Mouse (Mus musculus): ENCODE measurements around the gene Stra6l. TPM values are rescaled to one million over a fixed set of nuclear protein-coding genes. Genes with fewer than 3 reads are reported as not detected.
A peak's percentile ranks its signal among the peaks of the same experiment; 100 is the strongest.

Stra6l gene
- total RNA-seq, 2 experiments from 2014 or later = not detected

DNA sequence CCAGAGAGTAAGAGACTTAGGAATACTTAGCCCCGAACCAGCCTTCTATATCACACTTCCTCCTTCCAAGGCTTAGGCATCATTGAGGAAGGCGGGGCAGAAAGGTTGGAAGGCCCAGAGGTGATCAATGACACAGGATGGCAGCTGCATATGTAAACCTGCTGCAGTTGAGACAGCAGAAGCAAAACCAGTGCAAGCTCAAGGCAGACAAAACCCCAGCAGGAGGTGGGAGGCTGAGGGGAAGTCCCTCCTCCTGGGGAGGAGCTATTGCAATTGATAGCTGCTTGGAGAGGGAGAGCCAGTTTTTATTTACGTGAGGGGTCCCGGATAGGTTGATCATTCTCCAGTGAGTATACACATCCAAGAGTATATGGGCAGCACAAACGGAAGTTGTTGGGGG lies 15.0 kb upstream of the Stra6l start:
- intact Hi-C loops (cut with DNase I) = no loop called here
- no peak for DNase-seq

DNA sequence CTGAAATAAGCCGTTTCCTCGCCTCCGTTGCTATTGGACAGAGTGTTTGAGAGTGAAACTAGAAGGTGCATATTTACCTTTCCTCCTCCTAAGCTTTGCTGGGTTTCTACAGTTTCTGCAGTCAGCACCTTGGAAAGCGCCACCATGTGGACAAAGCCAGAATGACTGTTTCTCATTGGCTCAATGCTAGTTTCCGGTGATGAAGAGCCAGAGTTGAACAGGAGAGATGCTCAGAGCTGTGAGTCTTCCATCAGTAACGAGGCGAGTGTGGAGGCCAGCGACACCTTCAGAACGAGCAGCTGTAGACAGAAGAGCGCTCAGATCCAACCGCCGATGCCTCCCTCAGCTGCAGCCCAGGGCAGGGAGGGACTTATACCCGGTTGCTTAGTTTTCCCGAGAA lies 4.1 kb upstream of the Stra6l start:
- DNase-seq = peak; percentile 32 to 58
- intact Hi-C loops (cut with DNase I) = no loop called here

DNA sequence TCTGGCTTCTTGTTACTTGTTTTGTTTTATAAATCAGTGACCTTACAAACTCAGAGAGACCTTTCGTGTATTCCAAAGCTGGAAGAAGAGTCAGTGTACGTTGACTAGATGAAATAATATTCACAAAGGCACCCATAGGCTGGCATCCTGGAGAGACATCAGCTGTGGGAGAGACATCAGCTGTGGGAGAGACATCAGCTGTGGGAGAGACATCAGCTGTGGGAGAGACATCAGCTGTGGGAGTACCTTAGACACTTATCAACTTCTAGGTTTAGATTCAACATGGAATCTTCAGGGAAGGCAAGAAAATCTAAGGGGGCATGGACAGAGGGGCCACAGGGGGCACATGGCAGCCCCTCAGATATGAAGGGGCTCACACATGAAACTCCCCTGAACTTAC lies 2.2 kb upstream of the Stra6l start:
- no peak for DNase-seq
- intact Hi-C loops (cut with DNase I) = no loop called here

DNA sequence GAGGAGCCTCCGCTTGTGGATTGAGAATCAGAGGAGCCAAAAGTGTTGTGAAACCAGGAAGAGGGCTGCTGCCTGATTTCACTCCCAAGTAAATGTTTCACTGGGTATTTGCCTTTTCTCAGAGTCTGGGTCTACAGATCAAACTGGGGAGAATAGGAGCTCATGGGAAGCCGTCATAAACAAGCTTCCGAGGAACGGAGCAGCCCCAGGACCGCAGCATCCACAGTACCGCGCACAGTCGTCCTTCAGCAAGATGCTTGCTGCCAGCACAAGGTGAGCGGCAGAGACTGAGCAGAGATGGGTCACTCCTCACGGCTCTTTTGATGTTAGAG lies 327 bp downstream of the Stra6l start:
- intact Hi-C loops (cut with DNase I) = no loop called here

DNA sequence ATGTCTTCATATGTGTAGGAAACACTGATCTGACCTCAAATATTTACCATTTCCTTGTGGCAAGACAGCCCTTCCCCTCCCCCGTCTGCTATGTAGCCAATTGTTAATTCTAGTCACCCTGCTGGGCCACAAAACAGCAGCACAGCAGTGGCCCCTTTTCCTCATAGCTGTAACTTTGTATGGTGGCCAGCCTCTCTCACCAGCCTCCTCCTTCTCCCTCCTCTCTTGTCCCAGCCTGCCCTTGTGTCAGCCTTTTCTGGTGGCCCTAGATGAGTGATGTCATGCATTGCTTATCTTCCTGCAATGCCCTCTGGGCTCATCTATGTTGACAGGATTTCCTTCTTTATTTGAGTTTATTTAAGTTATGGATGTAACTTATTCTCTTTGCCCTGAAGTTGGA lies 955 bp downstream of the Stra6l start:
- intact Hi-C loops (cut with DNase I) = no loop called here
- DNase-seq = no peak

More for the DNA sequence above, 327 bp downstream of the Stra6l start:
- DNase-seq = no peak

DNA sequence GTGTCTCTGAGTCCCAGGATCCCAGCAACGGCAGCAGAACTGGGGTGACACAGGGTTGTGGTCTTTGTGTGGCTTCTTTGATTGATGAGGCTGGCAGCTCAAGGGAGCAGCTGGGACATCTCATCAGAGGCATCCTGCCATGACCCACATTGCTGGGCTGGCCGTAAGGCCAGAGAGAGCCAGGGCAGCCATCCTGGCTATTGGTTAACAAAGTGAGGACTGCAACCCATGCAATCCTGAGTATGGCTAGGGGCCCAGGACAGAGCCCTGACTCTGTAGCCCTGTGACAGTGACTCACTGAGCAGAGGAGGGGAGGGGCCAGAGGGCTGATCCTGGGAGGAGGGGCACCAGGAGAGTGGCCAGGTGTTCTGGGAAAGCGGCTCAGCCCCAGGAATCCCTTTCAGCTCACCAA lies 3.2 kb downstream of the Stra6l start:
- no peak for DNase-seq

DNA sequence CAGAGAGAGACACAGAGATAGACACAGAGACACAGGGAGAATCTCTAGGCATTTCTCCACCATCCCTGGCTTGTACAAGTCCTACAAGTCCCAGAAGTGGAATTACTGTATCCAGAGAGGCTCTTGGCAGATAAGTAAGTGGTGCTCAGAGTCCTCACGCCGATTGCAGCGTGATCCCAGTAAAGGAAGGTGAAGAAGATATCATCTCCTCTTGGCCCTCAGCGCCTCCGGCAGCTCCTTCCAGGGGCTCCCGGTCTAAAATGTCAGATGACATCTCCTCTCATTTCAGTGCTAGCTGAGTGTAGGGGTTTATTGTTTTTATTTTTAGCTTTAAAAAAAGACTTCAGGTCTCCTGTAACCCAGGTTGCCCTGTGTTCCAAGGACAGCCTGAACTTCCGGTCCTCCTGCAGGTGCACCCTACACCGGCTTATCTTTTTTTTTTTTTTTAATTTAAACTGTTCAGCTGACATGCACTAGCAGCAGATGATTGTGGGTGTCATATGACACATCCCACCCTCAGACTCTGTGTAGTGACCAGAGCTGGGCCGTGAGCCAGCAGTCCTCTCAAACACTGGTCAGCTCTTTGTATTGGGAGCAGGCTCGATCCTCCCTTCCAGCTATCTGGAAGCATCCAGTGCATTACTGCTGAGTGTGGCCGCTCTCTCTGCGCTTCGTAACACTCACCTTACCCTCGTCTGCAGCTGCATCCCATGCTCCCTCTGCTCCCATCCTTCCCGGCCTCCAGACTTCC lies 5.2 kb downstream of the Stra6l start:
- no peak for DNase-seq
- intact Hi-C loops (cut with DNase I) = loop anchor here (2.0 to 10.0 kb wide), 5 partner anchors 33 to 839 kb away; partner anchors contain the start of genes Polr1e and Zbtb5

More for the DNA sequence above, 3.2 kb downstream of the Stra6l start:
- intact Hi-C loops (cut with DNase I) = loop anchor here (10.0 kb wide), 2 partner anchors 67 to 837 kb away; partner anchors contain the start of genes Polr1e and Zbtb5

DNA sequence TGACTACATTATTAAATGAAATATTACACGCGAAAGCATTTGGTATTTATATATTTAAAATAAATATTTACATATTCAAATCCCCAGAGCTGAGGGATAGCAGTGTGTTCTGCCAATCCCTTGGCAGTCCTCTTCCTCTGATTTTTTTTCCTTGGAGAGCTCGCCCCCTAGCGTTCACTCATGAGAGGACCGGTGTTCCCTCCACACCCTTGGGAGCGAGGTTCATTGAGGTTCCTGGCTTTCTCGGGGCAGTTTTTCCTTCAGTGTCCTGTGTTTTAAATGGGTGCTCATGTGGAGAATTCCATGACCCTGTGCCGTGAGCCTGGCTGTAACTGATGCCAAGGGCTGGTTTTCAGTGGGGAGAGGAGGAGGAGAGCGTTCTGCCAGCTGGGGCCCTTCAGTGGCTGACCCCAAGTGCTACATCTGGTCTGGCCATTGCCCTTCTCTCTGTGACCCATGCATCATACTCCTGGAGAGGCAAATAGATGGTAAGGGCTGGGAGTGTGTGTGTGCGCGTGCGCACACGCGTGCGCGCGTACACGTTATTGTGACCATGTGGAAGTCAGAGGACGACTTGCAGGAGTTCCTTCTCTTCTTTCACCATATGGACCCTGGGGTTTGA lies 7.5 kb downstream of the Stra6l start:
- intact Hi-C loops (cut with DNase I) = loop anchor here (2.0 to 10.0 kb wide), 7 partner anchors 35 to 841 kb away; partner anchors contain the start of genes Polr1e and Zbtb5
- DNase-seq = peak; percentile 81 to 90

DNA sequence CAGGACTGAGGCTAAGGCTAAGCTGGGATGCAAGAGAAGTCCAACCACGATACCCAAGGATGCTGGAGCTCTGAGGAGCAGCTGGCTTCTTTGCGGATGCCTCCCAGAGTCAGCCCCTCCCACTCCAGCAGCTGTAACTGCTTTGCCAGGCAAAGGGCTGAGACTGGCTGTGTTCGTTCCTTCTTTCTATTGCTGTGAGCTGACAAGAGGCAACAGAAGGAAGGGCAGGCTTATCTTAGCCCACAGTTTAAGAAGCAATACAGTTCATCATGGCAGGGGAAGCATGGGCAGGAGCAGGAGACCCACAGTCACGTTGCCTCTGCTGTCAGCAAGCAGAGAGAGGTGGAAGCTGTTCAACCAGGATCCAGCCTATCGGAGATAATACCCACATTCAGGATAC lies 12.7 kb downstream of the Stra6l start:
- DNase-seq = no peak

DNA sequence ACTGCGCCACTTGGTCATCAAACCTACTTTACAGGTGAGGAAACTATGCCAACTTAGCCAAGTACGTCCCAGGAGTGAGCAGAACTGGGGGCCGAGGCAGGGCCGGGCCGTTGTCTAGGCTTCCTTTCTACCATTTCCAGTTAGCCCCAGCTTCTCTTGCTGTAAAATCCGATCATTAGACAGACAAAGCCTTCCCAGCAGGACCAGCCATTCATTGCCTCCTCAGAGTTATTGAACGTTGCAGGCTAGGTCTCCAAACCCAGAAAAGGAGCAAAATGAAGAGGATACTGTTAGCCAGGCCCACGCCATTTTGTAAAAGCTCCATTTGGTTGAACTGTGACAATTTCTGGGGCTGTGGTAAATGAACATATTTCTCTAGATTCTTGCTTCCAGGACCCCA lies 19.0 kb downstream of the Stra6l start:
- DNase-seq = no peak
- intact Hi-C loops (cut with DNase I) = no loop called here

More for the DNA sequence above, 12.7 kb downstream of the Stra6l start:
- intact Hi-C loops (cut with DNase I) = no loop called here

DNA sequence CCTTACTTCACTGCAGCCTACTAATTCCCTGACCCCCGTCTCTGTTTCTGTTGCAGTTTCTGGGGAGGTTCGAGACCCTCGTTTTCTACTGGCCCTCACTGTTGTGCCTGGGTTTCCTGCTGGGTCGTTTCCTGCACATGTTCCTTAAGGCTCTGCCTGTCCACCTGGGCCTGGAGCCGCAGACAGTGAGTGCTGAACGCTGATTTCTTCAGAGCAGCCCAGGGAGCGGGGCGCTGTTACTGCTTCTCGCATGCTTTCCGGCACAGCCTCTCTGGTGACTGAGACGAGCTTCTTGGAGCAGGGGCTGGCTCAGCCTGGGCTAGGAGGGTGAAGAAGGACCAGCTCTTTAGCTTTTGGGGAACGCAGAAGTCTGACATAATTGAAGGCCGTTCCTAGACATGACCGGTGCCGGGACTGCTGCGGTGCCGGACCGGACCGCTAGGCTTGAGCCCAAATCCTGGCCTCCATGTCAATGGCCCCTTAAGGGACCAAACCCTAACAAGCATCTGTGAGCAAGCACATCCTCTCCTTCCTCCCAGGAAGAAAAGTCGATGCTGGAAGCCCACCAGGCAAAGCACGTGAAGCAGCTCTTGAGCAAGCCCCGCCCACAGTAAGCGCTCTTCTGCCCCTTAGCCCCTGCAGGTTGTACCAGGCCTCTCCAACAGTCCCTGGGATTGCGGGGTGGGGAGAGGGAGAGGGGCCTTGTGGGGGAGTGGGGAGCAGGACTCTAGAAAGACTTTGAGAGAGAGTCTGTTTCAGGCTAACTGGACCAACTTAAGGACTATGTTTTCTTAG lies 20.8 kb downstream of the Stra6l start:
- DNase-seq = no peak
- intact Hi-C loops (cut with DNase I) = no loop called here

DNA sequence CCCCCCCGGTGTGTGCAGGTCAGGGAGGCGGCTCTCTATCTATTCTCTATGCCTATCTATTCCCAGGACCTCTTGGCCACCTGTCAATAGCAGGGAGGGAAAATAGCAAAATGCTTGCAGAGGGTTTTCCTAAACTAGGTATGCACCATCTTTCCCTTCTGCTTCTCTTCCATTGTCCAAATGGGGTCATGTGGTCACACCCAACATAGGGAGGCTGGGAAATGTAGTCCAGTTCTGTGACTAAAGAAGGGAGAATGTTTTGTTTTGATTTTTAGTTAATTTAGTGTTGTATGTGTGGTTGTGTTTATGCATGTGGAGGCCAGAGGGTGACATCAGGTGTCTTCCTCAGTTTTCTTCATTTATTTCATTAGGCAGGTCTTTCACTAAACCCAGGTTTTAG lies 23.7 kb downstream of the Stra6l start:
- intact Hi-C loops (cut with DNase I) = no loop called here
- no peak for DNase-seq

DNA sequence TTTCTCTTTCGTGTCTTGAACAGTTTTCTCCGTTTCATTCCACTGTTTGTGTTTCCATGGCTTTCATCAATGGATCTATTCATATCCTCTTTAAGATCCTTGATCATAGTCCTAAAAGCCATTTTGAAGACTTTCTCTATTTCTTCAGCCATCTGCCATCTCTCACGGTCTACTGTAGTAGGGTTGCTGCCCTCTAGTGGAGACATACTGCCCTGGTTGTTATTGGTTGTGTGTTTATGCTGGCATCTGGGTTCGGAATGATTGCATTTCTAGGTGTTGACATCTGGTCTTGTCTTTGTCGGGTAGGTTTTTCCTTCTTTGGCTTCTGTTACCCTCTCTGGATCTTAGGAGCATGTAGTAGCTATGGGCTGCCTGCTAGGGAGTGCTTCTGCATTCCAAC lies 30.5 kb downstream of the Stra6l start:
- peak; percentile 43 to 55 for DNase-seq
- intact Hi-C loops (cut with DNase I) = no loop called here

DNA sequence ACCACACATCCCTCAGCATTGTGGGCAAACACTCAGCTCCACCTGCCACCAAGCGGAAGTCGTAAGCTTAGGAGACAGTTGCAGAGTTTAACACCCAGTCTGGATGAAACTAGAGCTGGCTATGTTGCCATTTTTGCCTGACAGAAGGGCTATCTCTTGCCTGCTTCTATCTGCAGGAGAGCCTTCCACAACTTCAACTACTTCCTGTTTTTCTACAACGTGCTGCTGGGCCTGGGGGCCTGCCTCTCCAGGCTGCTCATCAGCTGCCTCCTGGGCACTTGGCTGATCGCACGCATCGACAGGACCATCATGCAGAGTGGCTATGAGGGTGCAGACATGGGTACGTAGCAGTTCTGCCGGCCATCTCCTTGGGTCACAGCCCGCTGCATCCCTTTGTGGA lies 34.1 kb downstream of the Stra6l start:
- DNase-seq = no peak
- intact Hi-C loops (cut with DNase I) = no loop called here

DNA sequence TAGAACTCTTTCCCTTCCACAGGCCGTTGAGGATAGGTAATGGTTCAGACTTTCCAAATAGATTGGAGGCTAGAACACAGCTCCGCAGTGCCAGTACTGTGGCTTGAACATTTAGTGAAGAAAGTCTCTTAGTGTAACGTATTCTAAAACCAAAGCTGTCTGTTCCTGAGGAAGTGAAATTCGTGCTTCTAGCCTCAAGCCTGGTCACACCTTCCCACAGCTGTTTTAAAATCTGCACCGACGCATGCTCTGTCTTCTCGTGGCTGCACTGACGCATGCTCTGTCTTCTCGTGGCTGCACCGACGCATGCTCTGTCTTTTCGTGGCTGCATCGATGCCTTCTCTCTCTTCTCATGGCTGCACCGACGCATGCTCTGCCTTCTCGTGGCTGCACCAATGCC lies 34.8 kb downstream of the Stra6l start:
- DNase-seq = no peak
- intact Hi-C loops (cut with DNase I) = no loop called here

DNA sequence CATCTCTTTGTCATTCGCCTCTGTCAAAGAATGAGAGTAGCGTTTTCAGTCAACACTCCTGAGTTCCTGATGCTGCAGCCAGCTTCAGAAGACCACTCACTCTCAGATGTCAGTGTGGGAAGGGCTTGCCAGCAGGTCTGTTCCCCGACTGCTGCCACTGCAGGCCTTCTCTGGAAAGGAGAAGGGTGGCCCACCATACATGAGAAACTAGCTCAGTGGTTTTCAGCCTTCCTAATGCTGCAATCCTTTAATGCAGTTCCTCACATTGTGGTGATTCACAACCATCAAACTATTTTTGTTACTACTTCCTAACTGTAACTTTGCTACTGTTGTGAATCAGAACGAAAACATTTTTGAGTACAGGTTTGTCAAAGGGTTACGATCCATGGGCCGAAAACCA lies 41.0 kb downstream of the Stra6l start:
- DNase-seq = no peak
- intact Hi-C loops (cut with DNase I) = no loop called here

DNA sequence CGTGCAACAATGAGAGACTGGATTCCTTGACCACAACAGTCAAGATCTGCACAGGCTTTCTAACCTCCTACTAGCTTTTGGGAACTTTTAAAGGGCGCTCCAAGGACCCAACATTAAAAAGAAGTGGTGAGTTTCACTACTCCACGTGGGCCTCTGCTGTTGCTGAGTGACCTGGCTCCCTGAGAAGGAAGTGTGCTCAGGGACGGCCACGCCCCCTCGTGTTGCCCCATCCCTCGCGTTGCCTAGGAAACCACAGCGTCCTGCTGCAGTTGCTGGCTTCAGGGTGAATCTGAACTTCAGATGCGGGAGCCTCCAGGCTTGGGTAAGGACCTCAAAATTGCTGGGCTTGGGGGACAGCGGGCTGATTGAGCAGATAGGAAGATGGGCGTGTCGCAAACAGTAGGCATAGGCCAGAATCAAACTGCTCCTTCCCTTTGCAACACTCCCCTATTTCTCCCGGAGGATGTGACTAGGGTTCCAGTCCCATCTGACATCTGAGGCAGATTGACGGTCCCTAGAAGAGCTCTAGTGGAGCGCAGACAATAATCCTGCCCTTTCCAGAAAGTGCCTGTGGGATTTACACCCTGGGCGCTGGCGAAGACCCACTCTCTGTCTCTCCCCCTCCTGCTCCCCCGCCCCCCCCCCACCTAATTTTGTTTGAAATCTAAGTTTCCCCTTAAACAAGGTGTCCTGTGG lies 41.8 kb downstream of the Stra6l start, which contains the start of gene Ccdc180:
Gene Ccdc180, plus strand, starts transcription at position 238 of the 696 bp plus-strand sequence.
- intact Hi-C loops (cut with DNase I) = no loop called here
- DNase-seq = peak; percentile 48 to 60

DNA sequence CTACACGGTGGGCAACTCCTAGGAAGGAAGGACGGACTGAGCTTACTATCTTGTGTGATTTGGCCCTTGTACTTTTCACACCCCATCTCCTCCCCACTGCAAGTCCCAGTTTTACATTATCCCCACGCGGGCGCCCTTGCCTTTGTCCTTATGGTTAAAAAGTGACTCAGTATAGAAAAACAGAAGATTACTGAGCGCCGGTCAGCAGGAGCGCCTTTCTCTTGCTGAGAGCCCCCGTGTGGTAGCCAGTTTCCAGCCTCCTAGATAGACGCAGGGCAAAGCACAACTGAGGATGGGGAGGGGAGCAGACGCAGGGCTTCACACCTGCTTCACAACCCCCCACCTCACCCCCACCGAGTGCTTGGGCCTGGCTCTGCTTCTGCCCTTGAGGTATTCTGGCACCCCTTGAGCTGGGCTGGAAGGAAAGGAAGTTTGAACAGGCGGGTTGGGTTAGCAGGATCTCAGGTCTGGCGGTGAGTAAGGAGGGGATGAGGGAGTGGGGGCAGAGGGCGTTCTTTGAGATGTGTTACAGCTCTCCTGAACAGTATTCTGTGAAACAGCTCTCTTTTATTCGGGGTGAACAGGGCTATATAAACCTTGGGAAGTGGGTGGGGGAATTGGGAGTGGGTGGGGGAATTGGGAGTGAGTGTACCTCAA lies 48.1 kb downstream of the Stra6l start:
- no peak for DNase-seq
- intact Hi-C loops (cut with DNase I) = no loop called here

DNA sequence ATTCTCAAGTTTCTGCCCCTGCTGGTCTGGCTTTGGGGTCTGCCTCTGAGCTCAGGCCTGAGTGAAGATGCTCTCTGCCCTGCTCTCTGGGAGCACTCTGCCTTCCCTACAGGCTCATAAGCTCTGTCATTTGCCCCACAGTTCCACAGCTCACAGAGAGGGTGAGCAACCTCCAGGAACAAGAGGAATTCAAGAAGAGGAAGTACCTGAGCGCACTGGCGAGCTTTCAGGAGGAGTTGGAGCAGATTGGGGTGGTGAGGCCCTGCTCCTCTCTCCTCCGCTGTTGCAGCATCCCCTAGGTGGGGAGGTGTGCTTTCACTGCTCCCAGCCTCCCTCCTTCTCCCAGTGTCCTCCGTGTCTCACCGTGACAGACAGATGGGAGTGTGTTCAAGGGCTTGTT lies 49.9 kb downstream of the Stra6l start:
- DNase-seq = no peak
- intact Hi-C loops (cut with DNase I) = no loop called here

DNA sequence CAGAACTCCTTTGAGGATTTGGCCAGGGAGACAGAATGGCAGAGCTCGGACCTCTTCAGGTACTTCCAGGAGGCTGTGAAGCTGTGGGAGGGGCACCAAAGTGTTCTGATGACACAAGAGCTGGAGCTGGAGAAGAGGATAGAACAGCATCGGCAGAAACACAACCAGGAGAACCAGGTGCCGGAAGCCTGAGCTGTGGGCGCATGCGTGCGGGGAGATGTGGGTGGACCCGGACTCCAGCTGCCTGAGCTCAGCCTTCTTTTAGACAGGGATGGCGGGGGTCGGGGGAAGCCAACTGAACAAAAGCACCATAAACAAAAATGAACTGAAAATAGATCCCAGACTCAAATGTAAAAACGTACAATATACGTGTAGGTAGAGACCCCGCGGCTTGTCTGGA lies 60.8 kb downstream of the Stra6l start:
- DNase-seq = no peak
- intact Hi-C loops (cut with DNase I) = no loop called here
